Mouse (Mus musculus) kidney, adult 2 months (tissue): ENCODE results near the gene Fam45a.

ENCODE experiments used
- CTCF ChIP-seq: fragments of 200-500 bp; conservative IDR thresholded peaks from 2 replicates; pipeline ENCODE4 v1.5.1; 2011; ENCODE audit warnings: low read depth, mild to moderate bottlenecking, control low read depth, low read length, moderate library complexity, mixed read lengths; ENCODE audit not compliant: insufficient read depth, insufficient read length
- POLR2A ChIP-seq: fragments of 200-500 bp; IDR thresholded peaks from one replicate; pipeline ENCODE4 v1.6.1; 2011; ENCODE audit warnings: low read depth, low read length, control low read depth

DNA sequence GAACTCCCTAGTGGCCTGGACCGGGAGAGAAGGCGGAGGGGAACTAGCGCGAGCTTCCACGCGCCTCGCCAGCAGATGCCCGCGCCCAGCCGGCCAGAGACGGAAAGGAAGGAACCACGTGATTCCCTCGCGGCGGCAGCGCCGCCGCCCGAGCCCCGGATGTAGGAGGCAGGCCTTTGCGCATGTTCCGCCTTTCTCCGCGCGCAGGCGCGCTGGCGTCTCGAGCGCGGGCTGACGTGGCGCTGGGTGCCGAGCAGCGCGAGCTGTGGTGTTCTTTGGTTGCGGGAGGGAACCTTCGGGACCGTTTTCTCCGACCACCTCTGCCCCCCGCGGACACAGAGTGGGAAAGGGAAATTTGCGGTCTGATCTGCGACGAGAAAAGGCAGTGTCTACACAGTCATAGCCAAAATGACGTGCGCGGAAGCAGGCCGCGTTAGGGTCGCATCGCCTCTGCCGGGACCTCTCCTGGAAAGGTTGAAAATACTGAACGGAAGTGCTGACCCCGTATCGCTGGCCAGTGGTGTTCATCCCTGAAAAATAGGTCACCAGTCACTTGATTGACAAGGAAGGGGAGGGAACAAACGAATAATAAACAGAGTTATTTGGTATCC, 20.7 kb upstream of the Fam45a start, which contains the start of gene Eif3a:
- TF ChIP-seq CTCF (no peak), POLR2A (peak; percentile 75)
